Mouse (Mus musculus) heart, postnatal 10 days (tissue): ENCODE measurements around the gene Hoxb4. TPM values are rescaled to one million over a fixed set of nuclear protein-coding genes. Genes with fewer than 3 reads are reported as not detected.

Source experiments
- DNase-seq, 2 experiments: peaks; one replicate each; pipeline ENCODE4 v3.0.0; 2021
- intact Hi-C: fragments of 180-260 bp; cut with DNase I; formaldehyde crosslinking; loops from one replicate; pipeline ENCODE4 v1.15.1; 2025
- total RNA-seq, 2 experiments: library from RNA; stranded (reverse); gene quantifications; 2 replicates each; pipeline ENCODE4 v1.2.3; 2021

Gene Hoxb4
- total RNA-seq, 2 experiments from 2014 or later: 1.1 TPM

- intact Hi-C loops: no loop called here
- DNase-seq: no peak
Measured at GRCm38 (mm10) chr11:96345893-96346806, 28.1 kb downstream of the Hoxb4 start.

- no peak for DNase-seq
- intact Hi-C loops: no loop called here
Measured at GRCm38 (mm10) chr11:96346916-96347520, 29.0 kb downstream of the Hoxb4 start.

- intact Hi-C loops: no loop called here
- DNase-seq: no peak
Measured at GRCm38 (mm10) chr11:96347717-96348116, 29.6 kb downstream of the Hoxb4 start.

- intact Hi-C loops: no loop called here
- DNase-seq: no peak
Measured at GRCm38 (mm10) chr11:96348141-96348928, 30.3 kb downstream of the Hoxb4 start.

GRCm38 (mm10) chr11:96348988-96349387, 30.9 kb downstream of the Hoxb4 start:
- intact Hi-C loops: no loop called here
- DNase-seq: no peak

GRCm38 (mm10) chr11:96349491-96350340, 31.6 kb downstream of the Hoxb4 start:
- DNase-seq: no peak

GRCm38 (mm10) chr11:96350341-96350624, 32.2 kb downstream of the Hoxb4 start, which contains the start of gene Hoxb2:
Gene Hoxb2, plus strand, starts transcription at chr11:96350525.
- no peak for DNase-seq
- intact Hi-C loops: loop anchor here (5.0 to 10.0 kb wide), 2 partner anchors 57 to 165 kb away; no protein-coding TSS in a partner anchor

More at GRCm38 (mm10) chr11:96349491-96350340, 31.6 kb downstream of the Hoxb4 start:
- intact Hi-C loops: loop anchor here (5.0 to 10.0 kb wide), 2 partner anchors 58 to 165 kb away; no protein-coding TSS in a partner anchor

- intact Hi-C loops: loop anchor here (5.0 to 10.0 kb wide), 2 partner anchors 57 to 166 kb away; no protein-coding TSS in a partner anchor
- DNase-seq: no peak
Measured at GRCm38 (mm10) chr11:96350791-96351190, 32.7 kb downstream of the Hoxb4 start.

- intact Hi-C loops: loop anchor here (5.0 to 10.0 kb wide), 2 partner anchors 56 to 167 kb away; no protein-coding TSS in a partner anchor
- DNase-seq: no peak
Measured at GRCm38 (mm10) chr11:96351312-96351711, 33.2 kb downstream of the Hoxb4 start.

GRCm38 (mm10) chr11:96351831-96352230, 33.8 kb downstream of the Hoxb4 start:
- intact Hi-C loops: loop anchor here (2.0 to 10.0 kb wide), 3 partner anchors 37 to 167 kb away; no protein-coding TSS in a partner anchor
- no peak for DNase-seq

GRCm38 (mm10) chr11:96352691-96353521, 34.8 kb downstream of the Hoxb4 start:
- intact Hi-C loops: loop anchor here (2.0 to 10.0 kb wide), 3 partner anchors 38 to 168 kb away; no protein-coding TSS in a partner anchor
- DNase-seq: peak; percentile 52 to 53

- no peak for DNase-seq
- intact Hi-C loops: loop anchor here (2.0 to 10.0 kb wide), 3 partner anchors 39 to 169 kb away; no protein-coding TSS in a partner anchor
Measured at GRCm38 (mm10) chr11:96353522-96353841, 35.4 kb downstream of the Hoxb4 start.

- intact Hi-C loops: loop anchor here (2.0 to 10.0 kb wide), 3 partner anchors 39 to 169 kb away; no protein-coding TSS in a partner anchor
- no peak for DNase-seq
Measured at GRCm38 (mm10) chr11:96353939-96354338, 35.9 kb downstream of the Hoxb4 start.

GRCm38 (mm10) chr11:96354376-96354775, 36.3 kb downstream of the Hoxb4 start:
- intact Hi-C loops: loop anchor here (5.0 to 10.0 kb wide), 2 partner anchors 53 to 170 kb away; no protein-coding TSS in a partner anchor
- peak in 1 of 2 experiments; percentile 35 for DNase-seq

GRCm38 (mm10) chr11:96354801-96355311, 36.8 kb downstream of the Hoxb4 start:
- intact Hi-C loops: loop anchor here (5.0 to 10.0 kb wide), 2 partner anchors 52 to 170 kb away; no protein-coding TSS in a partner anchor

GRCm38 (mm10) chr11:96363807-96364206, 45.7 kb downstream of the Hoxb4 start:
- intact Hi-C loops: no loop called here
- DNase-seq: no peak

More at GRCm38 (mm10) chr11:96354801-96355311, 36.8 kb downstream of the Hoxb4 start:
- no peak for DNase-seq

GRCm38 (mm10) chr11:96365441-96366091, 47.5 kb downstream of the Hoxb4 start, which contains the start of gene Hoxb1:
Gene Hoxb1, plus strand, starts transcription at chr11:96365752.
- intact Hi-C loops: no loop called here
- no peak for DNase-seq
